Mouse (Mus musculus) cerebellum, adult 8-10 months (tissue): ENCODE data around the gene Lrrc73.

Experiments used
- DNase-seq: peaks from one replicate; pipeline ENCODE4 v3.0.0; 2022

The Lrrc73 gene

GRCm38 (mm10) chr17:46253452-46254084 lies at the start of gene Lrrc73:
Lrrc73 (plus strand) TSS chr17:46253531.
- DNase-seq = peak; percentile 90

DNA sequence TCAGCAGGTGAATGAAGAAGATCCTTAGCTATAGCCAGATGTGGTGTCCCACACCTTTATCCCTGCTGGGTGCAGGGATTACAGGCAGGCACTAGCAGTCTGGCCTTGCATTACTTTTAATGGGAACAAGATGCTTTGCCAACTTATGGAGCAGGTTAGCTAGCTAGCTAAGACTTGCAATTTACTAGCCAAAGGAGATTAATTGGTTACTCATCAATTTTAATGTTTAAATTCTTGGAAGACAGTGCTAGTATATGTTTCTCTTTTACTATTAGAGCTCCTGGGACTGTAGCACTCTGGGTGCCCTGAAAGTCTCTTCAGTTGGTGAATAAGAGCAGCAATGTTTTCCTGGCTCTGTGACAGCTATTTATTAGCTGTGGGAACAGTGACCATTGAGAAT lies 46.7 kb upstream of the Lrrc73 start:
- DNase-seq = no peak

DNA sequence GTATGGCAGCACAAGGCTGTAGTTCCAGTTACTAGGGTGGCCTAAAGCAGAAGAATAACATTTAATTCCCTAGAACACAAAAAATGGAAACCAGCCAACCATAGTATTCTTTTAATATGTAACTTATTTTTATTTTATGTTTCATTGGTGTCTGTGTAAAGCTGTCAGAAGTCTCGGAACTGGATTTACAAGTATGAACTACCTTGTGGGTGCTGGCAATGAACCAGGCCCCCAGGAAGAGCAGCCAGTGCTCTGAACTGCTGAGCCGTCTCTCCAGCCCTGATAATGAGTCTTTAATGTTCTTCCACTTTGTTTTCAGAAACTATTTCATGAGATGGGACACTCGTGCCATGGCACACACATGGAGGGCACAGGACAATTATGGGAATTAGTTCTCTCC lies 42.8 kb upstream of the Lrrc73 start:
- DNase-seq = no peak

DNA sequence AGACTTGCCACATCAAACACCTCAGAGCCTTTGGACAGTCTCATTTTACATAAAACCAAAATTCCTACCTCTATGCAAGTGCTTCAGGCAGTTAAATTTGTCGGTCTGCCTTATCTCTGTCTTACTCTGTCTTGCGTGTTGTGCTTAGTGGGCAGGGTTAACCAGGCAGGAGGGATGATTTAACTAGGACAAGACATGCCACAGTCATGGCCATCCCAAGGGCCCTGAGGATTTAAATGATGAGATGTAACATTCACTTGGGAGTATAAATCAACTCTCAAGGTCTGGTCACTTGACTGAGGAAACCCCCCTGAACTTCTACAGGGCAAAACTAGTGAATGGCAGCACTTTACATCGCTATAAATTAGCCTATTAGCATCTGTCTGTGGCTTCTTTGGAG lies 31.7 kb upstream of the Lrrc73 start:
- DNase-seq = no peak

GRCm38 (mm10) chr17:46227576-46227975 lies 25.8 kb upstream of the Lrrc73 start:
- DNase-seq = no peak

DNA sequence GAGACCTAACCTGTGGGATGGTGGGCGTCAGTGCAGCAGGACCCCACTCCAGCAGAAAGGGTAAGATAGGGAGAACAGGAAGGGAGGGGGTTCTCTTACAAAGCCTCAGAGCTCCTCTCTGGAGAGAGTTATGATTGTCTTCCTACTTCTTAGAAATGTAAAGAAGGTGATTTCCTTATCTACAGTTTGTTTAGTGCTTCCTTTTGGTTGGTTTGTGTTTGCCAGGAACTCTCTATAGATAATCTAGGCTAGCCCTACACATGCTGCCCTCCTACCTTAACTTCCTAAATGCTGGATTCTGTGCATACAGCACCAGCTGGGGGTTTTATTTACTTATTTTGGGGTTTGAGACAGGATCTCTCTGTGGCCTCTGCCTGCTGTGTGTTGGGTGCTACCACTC lies 17.3 kb upstream of the Lrrc73 start:
- DNase-seq = no peak

- no peak for DNase-seq
Measured at GRCm38 (mm10) chr17:46237079-46237478, 16.3 kb upstream of the Lrrc73 start.

- DNase-seq = no peak
Measured at GRCm38 (mm10) chr17:46237480-46237879, 15.9 kb upstream of the Lrrc73 start.

DNA sequence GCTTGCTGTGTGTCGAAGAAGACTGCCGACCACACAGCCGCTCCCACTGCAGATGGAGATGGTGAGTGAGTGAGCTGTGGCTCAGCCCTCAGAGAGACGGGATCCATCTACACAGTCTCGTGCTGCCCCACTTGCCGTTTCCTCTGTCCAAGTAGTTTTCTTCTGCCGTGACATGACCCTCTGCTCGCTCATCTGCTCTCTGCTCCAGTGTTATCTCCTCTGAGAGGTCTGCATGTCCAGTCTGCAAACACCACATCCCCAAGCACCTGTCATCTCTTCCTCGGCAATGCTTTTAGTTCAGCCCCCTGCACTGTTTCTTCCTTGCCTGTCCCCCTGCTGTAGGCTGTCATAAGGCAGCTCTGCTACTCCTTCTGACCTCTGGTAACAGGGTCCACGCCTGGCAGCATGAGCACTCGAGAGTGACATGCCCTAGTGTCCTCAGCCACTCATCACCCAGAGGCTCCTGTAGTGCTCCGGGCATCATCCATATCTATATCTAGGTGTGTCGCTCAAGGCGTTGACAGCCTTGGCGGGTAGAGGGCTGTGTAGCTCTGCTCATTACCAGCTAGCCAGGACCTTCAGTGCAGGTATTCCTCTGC lies 13.7 kb upstream of the Lrrc73 start:
- no peak for DNase-seq

GRCm38 (mm10) chr17:46241471-46241870 lies 11.9 kb upstream of the Lrrc73 start:
- no peak for DNase-seq

- no peak for DNase-seq
Measured at GRCm38 (mm10) chr17:46242274-46242673, 11.1 kb upstream of the Lrrc73 start.

GRCm38 (mm10) chr17:46242993-46243392 lies 10.3 kb upstream of the Lrrc73 start:
- DNase-seq = no peak

DNA sequence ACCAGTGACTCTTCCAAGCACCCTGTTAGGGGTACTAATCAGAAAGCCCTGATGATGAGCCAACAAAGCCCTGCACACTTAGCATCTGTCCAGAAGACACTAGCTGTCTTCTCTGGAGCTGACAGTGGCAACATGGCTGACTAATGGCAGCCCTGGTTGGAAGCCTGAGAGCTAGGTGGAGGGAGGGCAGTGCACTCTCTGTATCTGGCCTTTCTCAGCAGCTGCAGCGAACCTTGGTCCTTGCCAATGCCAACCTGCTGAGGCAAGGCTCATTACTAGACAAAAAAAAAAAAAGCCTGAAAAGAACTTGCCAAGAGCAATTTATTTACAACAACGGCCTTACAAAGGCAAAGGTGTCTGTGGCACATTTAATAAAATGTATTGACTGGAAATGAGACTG lies 9.7 kb upstream of the Lrrc73 start:
- no peak for DNase-seq

DNA sequence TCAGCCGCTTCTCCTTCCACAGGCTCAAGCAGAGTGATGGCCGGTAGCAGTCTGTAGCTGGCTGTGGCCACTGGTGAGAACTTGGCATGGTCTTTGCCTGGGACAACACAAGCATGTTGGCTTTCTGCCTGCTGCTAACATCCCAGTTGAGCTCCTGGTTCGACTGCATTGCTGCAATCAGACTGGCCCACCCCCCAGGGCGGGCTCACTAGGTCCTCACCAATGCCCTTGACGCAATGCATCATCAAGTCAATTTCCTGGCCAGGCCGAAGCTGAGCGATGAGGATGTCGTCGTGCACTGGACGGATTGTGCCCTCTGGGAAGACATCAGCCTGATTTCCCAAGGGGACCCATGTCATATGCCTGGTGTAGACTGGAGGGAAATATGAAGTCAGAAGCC lies 8.8 kb upstream of the Lrrc73 start:
- DNase-seq = no peak

GRCm38 (mm10) chr17:46247512-46248188 lies 5.7 kb upstream of the Lrrc73 start, which contains the start of the genes Polr1c and Yipf3:
Polr1c (minus strand) TSS chr17:46248054.
Yipf3 (plus strand) TSS chr17:46248080.
- peak; percentile 93 for DNase-seq

DNA sequence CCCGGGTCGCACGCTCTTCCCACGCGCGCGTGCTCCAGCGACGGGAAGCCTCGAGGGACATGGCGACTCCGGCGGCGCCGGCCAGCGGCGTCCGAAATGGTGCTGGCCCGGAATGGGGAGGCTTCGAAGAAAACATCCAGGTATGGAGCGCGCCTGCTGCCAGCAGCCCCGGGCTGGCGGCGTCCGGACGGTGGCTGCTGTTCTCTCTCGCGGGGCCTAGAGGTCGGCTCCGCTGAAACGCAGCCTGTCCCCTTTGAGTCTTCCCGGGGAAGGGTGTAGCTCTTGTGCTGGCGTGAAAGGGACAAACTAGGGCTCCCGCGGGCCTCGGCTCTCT lies 5.2 kb upstream of the Lrrc73 start:
- DNase-seq = no peak

DNA sequence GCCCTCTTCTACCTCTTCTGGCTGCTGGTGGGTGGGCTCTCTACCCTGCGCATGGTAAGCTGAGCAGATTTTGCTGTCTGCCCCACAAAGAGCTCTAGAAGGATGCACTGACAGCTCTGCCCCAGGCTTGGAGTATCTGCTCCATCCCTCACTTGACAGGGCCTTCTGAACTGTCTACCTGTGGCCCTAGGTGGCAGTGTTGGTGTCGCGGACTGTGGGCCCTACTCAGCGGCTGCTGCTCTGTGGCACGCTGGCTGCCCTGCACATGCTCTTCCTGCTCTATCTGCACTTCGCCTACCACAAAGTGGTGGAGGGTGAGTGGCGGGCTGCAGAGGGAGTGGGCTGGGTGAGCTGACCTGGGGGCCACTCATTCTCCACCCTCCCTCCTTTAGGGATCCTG lies 2.2 kb upstream of the Lrrc73 start:
- no peak for DNase-seq

DNA sequence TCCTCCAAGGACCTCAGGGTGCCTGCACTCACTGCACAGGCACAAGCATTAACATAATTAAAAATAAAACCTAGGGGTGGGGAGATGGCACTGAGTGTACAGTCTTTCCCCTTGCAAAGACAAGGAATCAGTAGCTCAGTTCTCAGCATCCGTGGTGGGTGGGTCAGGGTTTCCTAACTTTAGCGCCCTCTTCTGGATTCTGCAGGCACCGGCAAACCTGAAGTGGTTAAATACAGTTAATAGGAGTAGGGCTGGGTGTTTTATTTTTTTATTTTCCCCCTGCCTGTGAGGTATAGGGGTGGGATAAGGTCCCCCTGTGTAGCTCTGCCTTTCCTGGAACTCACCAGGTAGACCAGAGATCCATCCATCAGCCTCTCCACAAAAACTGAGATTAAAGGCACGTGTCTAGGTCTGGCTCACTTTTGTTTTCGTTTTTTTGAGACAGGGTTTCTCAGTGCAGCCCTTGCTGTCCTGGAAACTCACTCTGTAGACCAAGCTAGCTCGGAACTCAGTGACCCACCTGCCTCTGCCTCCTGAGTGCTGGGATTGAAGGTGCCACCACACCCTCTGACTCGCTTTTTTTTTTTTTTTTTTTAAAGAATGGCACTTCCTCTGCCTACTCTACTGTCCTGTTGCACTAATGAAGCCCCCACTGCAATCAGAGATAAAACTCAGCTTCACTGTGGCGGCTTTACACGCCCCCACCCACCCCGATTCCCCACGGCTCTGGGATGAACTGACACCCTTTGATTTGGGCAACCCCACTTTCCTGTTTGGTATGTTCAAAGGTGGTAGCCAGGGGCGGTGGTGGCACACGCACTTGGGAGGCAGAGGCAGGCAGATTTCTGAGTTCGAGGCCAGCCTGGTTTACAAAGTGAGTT lies 520 bp upstream of the Lrrc73 start:
- DNase-seq = no peak

DNA sequence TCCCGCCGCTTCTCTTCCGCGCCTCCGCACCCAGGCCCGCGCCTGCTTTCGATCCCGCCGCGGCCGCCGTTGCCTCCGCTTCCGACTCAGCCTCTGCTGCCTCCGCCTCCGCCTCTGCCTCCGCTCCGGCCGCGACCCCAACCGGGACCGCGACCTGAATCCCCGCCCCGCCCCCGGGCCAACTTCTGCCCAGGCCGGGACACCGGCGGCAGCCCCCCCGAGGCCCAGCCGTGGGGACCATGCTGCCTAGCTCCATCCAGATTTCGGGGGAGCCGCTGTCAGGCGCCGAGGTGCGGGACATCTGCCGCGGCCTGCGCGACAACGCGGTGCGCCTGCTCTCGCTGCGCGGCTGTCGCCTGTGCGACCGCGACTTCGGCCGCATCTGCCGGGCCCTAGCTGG lies 775 bp downstream of the Lrrc73 start:
- peak; percentile 54 for DNase-seq

GRCm38 (mm10) chr17:46255147-46255546 lies 1.8 kb downstream of the Lrrc73 start:
- DNase-seq = no peak

DNA sequence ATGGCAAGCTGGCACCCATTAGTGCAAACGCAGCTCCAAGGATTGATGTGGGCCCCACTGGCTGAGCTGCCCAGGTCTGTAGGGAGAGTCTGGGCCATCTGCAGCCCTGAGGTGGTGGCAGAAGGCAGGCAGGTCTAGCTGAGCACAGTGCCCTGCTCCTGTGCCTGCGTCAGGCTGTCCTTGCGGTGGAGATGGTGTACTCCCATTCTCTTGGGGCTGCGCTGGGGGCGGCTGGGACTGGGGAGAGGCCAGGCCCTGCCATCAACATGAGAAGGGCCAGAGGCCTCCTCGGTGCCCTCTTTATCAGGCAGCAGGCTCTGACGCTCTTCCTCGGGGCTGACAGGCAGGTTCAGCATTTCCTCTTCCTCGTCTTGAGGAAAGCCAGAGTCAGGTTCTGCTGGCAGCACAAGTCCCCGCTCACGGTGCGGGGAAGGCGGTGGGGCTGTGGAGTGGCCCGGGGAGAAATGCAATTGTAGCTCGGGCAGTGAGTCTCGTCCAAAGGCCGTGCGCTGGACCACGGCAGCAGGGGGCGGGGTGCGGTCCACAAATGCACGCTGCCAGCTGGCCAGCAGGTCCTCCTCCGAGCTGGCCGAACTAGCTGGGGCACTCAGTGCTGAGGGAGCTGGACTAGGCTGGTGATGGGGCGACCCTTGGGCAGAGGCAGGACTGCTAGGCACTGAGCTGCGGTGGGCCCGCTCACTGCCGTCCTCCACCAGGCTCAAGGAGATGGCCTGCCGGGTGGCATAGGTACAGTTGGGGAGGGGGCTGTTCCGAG lies 5.1 kb downstream of the Lrrc73 start:
- DNase-seq = no peak

DNA sequence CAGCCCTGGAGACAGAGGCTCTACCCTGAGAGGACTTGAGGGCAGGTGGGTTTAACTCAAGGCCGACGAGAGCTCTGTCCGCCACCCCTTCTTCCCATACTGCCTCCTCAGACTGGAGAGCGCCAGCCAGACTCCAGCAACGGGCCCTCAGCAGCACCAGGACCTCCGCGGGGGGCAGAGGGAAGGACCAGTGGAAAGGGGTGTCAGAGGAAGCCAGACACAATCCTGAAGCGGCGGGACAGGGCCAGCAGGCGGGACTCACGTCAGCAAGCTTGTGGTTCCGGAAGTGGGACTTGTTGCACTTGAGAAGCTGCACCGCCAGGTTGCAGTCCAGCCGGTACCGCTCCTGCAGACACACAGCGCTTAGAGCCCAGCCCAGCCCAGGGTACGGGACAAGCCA lies 6.3 kb downstream of the Lrrc73 start:
- no peak for DNase-seq

DNA sequence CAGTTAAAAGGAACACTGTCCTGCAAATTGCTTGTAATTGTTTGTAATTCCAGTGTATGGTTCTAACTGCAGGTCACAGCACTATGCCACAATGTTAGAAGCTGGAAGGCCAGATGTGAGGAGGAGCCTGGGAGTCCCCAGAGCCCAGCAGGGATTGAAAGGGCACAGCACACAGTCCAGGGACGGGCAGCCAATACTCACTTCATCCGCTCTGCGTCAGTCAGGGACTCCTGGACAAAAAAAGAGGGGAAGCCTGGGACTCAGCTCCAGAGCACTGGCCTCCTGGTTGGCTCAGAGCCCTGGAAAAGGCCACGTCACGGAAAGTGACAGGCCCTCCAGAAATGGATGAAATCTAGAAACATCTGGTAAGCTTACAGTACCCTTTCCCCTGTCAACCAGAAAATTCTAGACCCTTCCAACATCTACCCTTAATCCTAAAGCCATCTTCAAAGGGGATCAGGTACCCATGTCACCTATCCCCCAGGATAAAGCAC lies 8.9 kb downstream of the Lrrc73 start:
- no peak for DNase-seq
